7 mouse cellular contexts compared by ENCODE assay signal in the genomic region with DNA sequence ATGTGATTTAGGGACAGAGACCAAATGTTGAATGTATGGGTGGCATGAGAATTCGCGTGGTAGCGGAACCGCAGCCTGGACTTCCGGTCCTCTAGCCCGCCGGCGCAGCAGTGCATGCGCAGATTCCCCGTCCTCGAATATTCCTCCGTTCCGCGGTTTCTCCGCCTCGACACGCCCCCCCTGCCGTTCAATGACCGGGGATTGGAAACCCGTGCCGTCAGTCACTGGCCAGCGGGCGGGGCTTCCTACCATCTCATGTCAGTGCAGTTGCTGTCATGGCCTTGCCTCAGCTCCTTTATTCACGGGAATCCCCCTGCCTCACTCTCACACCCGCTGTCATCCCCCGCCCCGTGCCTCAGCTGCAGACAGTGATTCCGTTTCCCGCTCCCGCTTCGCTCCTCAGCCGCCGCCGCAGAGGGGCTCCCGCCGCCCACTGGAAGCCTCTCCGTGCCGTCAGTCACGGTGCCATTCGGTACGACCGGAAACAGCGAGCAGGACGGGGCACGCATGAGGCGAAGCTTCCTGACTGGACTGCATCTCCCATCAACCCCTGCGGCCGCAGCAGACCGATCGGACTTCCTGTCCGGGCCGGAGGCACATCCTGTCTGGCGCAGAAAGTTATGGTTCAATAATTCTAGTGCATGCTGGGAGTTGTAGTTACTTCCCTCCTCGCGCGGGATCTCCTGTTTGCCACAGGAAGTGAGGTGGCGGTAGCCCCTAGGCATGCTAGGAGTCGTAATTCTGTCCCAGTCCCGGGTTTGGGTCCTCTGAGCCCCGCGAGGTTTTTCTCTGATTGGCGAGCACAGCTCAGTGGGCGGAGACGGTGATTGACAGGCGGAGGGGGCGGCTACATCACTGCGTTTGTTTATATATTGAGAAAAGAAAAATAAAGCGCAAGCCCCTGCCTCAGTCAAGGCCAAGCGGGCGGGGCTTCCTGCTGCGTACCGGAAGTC.
A peak's percentile ranks its signal among the peaks of the same experiment; 100 is the strongest.
DNase-seq lines count a peak whose midpoint lies in the region; ATAC-seq lines count a peak whose summit lies in the region.

No protein-coding gene starts in this region.

- ATAC-seq in intestine, embryonic 16.5 days, result peak; percentile 97
- ATAC-seq in midbrain, embryonic 11.5 days (ENCODE audit: low FRiP score), result peak; percentile 93

- H3K36me3 ChIP-seq in intestine, embryonic 16.5 days (ENCODE audit: control insufficient read depth, insufficient read depth, low read length), result no peaks in the 10 kb centered on the region
- H3K36me3 ChIP-seq in midbrain, embryonic 11.5 days (ENCODE audit: control insufficient read depth, insufficient read depth, low read length), result no peaks in the 10 kb centered on the region

- H3K27me3 ChIP-seq in intestine, embryonic 16.5 days (replicated peaks; ENCODE audit: control insufficient read depth, insufficient read depth, low read length), result no peaks in the 10 kb centered on the region
- no peaks in the 10 kb centered on the region for H3K27me3 ChIP-seq in midbrain, embryonic 11.5 days (ENCODE audit: control insufficient read depth, insufficient read depth, low read length)

- peak overlapping the region; percentile 74 for H3K4me3 ChIP-seq in intestine, embryonic 16.5 days (ENCODE audit: low read length)
- H3K4me3 ChIP-seq in midbrain, embryonic 11.5 days (ENCODE audit: low read depth, low read length), result peak overlapping the region; percentile 63

- H3K4me2 ChIP-seq in intestine, embryonic 16.5 days (ENCODE audit: low read depth, low read length), result peak overlapping the region; percentile 65
- H3K4me2 ChIP-seq in midbrain, embryonic 11.5 days, result peak overlapping the region; percentile 48

- H3K4me1 ChIP-seq in intestine, embryonic 16.5 days (ENCODE audit: control insufficient read depth, insufficient read depth, low read length), result peaks cover 4% of the 10 kb centered on the region; the same call in 1 of the 2 replicates
- peaks cover 7% of the 10 kb centered on the region; the same call in 1 of the 2 replicates for H3K4me1 ChIP-seq in midbrain, embryonic 11.5 days (ENCODE audit: control insufficient read depth, insufficient read depth, low read length)

- peak overlapping the region; percentile 99 for H3K27ac ChIP-seq in intestine, embryonic 16.5 days (ENCODE audit: low read length)
- H3K27ac ChIP-seq in midbrain, embryonic 11.5 days (ENCODE audit: low read depth, low read length), result peak overlapping the region; percentile 88

- intact Hi-C loops in left cerebral cortex, postnatal 36 days (cut with DNase I), result loop anchor here (5.0 kb wide), 1 partner anchor 65 kb away; a partner anchor contains a TSS

- WGBS in intestine, embryonic 16.5 days, result under 1% methylated on average over 72 of the region's 72 CpGs
- under 1% methylated on average over 72 of the region's 72 CpGs for WGBS in midbrain, embryonic 11.5 days

- H3K9ac ChIP-seq in intestine, embryonic 16.5 days (ENCODE audit: low read depth, low read length), result peak overlapping the region; percentile 89
- H3K9ac ChIP-seq in midbrain, embryonic 11.5 days (ENCODE audit: low read length), result peak overlapping the region; percentile 74

- peaks cover 2% of the 10 kb centered on the region; the same call in 1 of the 2 replicates for H3K9me3 ChIP-seq in intestine, embryonic 16.5 days (ENCODE audit: control insufficient read depth, low read length)
- H3K9me3 ChIP-seq in midbrain, embryonic 11.5 days (ENCODE audit: control insufficient read depth, low read length), result no peaks in the 10 kb centered on the region; the same call in 1 of the 2 replicates

- peak; percentile 98 for DNase-seq in adrenal gland, adult 8-10 months
- peak; percentile 97 for DNase-seq in embryo, embryonic 9.5 days (ENCODE audit: extremely low spot score)
- DNase-seq in gastrocnemius, postnatal 4 days (ENCODE audit: low spot score in 2 of 2), result peak; percentile 93 to 98
- DNase-seq in left cerebral cortex, postnatal 36 days (ENCODE audit: low spot score in 2 of 2), result peak; percentile 97 to 98
- peak; percentile 99 for DNase-seq in midbrain, embryonic 11.5 days (ENCODE audit: low spot score, missing footprints)
- peak; percentile 97 for DNase-seq in skeletal muscle tissue, adult 2 months (ENCODE audit: low read depth, low spot score)

Comparison
In these comparisons a context has a peak if more than half of its experiments do, and no peak if none do; other contexts are left out.
1. Peak in every context shown above with its lines: DNase-seq, ATAC-seq, H3K4me3 ChIP-seq and H3K27ac ChIP-seq.